Mouse (Mus musculus): ENCODE measurements around the gene Chchd1. TPM values are rescaled to one million over a fixed set of nuclear protein-coding genes. Genes with fewer than 3 reads are reported as not detected.
"Not testable (repeated sequence)": the region's sequence is repeated elsewhere in the genome, so short reads cannot be mapped to it uniquely, and the experiment has no call there.

Gene Chchd1
- total RNA-seq, 1 experiment from 2014 or later: 77.6 TPM

DNA sequence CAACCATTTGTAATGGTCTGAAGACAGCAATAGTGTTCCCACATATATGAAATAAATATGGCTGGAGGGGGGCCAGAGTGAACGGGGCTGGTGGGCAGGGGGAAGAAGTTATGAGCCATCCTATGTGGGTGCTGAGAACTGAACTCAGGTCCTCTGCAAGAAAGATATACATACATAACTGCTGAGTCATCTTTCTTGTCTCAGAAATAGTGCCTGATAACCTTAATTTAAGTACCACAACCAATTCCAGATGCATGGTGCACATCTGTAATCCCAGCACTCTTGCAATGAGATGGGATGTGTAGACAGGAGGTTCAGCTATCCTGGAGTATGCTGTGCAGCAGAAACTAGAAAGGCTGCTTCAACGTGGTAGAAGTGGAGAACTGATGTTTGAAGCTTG lies 21.1 kb upstream of the Chchd1 start:
- ATAC-seq (replicated peaks; ENCODE audit: insufficient number of reproducible peaks, low FRiP score, low TSS enrichment, poor library complexity, severe bottlenecking): no peak

DNA sequence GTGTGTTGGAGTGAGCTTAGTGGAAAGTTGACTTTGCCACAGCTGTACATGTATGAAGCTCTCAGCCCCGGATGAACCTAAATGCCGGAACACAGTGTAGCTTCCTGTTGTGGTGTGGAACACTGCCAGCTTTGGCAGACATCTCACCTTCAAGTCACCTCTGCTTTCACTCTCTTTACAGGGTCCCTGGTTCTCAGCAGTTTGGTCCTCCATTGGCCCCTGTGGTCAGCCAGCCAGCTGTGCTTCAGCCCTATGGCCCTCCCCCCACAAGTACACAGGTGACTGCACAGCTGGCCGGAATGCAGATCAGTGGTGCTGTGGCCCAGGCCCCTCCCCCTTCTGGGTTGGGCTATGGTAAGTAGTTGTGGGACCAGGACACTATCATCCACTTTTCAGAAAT lies 20.3 kb upstream of the Chchd1 start:
- ATAC-seq (replicated peaks; ENCODE audit: insufficient number of reproducible peaks, low FRiP score, low TSS enrichment, poor library complexity, severe bottlenecking): peak; percentile 59

DNA sequence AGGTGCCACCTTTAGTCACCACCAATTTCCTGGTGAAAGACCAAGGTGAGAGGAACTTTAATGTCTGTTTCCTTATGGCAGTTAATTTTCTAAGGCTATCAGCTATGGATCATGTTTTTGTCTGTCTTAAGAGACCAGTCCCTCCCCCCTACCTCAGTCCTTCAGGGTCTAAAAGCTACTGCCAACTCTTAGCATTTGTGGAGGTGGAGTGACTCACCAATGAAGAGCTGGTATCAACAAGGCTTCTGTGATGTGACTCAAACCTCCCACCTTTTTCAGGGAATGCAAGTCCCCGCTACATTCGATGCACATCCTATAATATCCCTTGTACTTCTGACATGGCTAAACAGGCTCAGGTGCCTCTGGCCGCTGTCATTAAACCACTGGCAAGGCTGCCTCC lies 16.2 kb upstream of the Chchd1 start:
- ATAC-seq (replicated peaks; ENCODE audit: insufficient number of reproducible peaks, low FRiP score, low TSS enrichment, poor library complexity, severe bottlenecking): no peak

DNA sequence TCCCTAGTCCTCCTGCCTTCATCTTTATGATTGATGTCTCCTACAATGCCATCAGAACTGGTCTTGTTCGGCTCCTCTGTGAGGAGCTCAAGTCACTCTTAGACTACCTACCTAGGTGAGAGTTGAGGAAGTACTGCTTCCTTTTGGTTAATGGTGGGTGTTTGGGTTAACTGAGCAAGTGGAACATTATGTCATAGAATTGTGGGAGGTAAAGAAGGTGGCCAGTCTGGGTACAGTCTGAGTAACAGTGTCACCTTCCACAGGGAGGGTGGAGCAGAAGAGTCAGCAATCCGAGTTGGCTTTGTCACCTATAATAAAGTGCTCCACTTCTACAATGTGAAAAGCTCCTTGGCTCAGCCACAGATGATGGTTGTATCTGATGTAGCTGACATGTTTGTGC lies 13.8 kb upstream of the Chchd1 start:
- no peak for ATAC-seq (replicated peaks; ENCODE audit: insufficient number of reproducible peaks, low FRiP score, low TSS enrichment, poor library complexity, severe bottlenecking)

DNA sequence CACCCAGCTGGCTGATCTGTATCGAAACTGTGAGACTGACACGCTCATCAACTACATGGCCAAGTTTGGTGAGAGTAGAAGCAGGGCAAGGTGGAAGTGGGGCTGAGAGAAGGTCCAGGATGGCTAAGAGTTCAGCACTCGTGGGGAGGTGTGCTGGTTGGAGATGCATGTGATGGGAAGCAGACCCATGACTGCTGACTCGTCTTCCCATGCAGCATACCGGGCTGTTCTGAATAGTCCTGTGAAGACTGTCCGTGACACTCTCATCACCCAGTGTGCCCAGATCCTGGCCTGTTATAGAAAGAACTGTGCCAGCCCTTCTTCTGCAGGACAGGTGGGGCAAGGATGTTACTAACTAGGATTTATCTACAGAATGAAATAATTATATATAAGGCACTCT lies 11.0 kb upstream of the Chchd1 start:
- ATAC-seq (replicated peaks; ENCODE audit: insufficient number of reproducible peaks, low FRiP score, low TSS enrichment, poor library complexity, severe bottlenecking): no peak

DNA sequence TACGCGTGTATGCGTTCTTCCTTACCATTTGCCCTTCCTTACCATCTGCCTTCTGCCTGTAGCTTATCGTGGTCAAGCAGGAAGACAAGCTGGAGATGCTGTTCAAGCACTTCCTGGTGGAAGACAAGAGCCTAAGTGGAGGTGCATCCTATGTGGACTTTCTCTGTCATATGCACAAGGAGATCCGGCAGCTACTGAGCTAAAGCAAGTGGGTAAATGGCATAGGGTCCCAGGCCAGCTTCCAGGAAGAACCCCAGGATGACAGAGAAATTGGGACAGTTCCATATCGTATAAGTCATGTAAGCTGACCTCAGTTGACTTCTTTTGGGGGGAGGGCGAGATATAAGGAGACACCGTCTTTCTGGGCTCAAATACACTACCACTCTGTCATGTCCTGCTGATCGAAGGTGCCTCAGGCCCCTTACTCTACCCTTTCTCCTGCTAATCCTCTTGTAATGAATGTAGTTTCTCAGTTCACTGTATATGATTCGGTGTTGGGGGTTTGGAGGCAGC lies 9.2 kb upstream of the Chchd1 start:
- ATAC-seq (replicated peaks; ENCODE audit: insufficient number of reproducible peaks, low FRiP score, low TSS enrichment, poor library complexity, severe bottlenecking): no peak

DNA sequence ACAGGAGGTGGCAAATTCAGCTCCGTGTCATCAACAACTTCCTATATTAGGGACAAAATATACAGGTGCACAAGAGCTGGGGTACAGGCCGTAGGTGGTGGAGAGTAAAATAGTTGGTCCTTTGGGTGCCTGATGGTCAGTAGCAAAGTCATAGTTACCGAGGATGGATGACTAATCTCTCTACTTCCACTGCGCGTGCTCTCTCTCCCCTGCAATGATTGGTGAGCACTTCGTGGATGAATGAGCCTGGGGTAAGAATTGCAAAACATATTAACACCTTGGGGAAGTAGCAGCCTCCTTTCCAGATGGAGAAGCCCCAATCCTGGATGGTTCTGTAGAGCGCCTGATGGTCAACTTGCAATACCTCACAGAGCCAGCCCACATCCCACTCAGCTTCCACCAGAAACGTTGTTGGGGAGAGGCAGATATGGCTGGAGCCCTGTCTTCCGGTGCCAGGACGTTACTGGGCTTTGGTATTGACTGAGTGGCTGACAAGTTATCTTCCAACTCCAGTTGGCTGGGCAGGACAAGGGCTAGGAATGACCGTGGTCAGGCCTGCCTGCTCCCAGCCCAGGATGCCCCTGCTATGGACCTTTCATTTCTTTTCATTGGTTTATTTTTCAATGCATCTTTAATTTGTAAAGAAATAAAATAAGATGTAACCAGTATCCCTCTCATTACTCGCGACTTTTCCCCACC lies 8.5 kb upstream of the Chchd1 start:
- ATAC-seq (replicated peaks; ENCODE audit: insufficient number of reproducible peaks, low FRiP score, low TSS enrichment, poor library complexity, severe bottlenecking): no peak

DNA sequence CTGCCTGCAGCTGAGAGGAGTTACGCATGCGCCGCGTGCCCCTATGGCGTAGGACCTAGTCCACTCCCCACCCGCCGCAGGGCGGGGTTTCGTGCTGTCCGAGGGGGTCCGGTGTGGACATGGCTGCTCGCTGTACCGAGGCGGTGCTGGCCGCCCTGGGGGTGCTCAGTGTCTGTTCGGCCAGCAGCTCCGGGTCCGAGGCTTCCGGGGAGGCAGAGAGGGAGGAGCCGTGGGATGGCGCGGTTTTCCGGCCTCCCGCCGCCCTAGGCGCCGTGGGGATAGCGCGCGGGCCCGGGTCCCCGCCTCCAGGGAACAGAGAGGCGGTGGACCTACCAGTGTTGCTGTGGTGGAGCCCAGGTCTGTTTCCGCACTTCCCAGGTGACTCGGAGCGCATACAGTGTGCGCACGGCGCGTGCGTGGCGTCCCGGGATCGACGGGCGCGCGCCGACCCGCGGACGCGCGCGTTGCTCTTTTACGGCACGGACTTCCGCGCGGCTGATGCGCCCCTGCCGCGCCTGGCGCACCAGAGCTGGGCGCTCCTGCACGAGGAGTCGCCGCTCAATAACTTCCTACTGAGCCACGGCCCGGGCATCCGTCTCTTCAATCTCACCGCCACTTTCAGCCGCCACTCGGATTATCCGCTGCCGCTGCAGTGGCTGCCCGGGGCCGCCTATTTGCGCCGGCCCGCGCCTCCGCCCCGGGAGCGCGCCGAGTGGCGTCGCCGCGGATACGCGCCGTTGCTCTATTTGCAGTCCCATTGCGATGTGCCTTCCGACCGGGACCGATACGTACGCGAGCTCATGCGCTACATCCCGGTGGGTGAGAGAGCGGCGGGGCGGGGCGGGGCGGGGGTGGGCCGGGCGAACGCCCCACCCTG lies 7.7 kb upstream of the Chchd1 start, which contains the start of gene Fut11:
Gene Fut11, plus strand, starts transcription at position 85 of the 877 bp plus-strand sequence.
- peak; percentile 60 for ATAC-seq (replicated peaks; ENCODE audit: insufficient number of reproducible peaks, low FRiP score, low TSS enrichment, poor library complexity, severe bottlenecking)

DNA sequence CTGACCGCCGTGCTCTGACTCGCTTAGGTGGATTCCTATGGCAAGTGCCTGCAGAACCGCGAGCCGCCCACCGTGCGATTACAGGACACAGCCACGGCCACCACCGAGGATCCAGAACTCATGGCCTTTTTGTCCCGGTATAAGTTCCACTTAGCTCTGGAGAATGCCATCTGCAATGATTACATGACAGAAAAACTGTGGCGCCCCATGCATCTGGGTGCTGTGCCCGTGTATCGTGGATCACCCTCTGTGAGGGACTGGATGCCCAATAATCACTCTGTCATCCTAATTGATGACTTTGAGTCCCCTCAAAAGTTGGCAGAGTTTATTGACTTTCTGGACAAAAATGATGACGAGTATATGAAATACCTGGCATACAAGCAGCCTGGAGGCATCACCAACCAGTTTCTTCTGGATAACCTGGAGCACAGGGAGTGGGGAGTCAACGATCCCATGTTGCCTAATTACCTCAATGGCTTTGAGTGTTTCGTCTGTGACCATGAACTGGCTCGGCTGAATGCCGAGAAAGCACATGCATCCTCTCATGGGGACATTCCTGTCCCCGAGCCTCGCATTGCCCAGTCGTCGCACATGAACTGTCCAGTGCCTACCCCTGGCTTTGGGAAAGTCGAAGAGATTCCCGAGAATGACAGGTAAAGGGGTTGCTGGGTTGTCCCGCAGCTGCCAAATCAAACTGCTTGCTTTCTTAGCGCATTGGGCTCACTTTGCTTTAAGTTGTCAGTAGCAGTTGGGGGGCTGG lies 6.9 kb upstream of the Chchd1 start:
- ATAC-seq (replicated peaks; ENCODE audit: insufficient number of reproducible peaks, low FRiP score, low TSS enrichment, poor library complexity, severe bottlenecking): peak; percentile 25; the same call in 1 of the 2 replicates

DNA sequence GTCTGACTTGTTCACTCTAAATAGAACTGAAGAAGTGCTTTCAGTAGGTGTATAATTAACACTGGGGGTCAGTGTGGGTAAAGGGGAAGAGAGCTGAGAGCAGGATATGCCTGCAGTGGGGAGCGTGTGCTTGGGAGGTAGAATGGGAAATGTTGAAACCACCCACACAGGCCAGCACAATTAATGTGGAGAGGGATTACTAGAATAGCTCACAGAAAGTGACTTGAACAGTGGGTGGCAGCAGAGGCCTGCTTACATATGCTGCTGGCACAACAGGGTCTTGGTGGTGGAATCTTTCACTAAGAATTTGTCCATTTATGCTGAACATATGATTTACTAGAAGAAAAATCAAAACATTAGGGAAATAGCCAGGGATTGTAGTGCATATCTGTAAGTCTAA lies 5.8 kb upstream of the Chchd1 start:
- no peak for ATAC-seq (replicated peaks; ENCODE audit: insufficient number of reproducible peaks, low FRiP score, low TSS enrichment, poor library complexity, severe bottlenecking)

DNA sequence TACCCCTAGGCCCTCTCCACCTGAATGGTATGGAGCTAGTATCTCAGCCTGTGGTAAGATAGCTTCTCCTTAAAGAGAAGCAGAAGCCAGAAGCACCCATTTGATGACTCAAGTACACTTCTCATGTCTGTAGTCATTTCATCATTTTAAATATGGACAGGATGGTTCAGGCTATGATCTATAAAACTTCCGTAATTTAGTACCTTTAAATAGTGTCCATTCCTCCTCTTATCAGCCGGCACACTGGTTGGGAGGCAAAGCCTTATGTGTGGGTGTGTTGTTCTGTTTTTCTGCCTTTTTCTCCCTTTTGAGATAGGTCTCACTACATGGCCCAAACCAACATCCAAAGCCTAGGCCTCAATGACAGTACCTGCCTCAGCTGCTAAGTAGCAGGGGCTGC lies 4.3 kb upstream of the Chchd1 start:
- no peak for ATAC-seq (replicated peaks; ENCODE audit: insufficient number of reproducible peaks, low FRiP score, low TSS enrichment, poor library complexity, severe bottlenecking)

DNA sequence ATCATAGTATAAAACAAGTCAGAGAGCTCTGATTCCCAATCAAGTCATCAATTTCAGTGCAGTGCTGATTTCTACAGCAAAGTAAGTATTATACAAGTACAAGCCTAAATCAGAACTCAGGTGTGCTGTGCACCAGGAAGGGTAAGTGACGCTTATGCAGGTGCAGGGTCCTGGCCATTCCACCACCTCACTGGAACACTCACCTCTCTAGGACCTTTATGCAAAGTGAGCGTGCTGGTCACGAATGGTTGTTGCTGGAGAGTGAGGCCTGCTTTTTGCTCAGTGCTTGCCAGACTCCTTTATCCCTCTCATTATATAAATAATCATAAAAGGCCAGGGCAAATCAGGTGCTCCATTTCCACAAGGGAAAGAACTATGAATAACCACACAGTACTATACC lies 2.4 kb upstream of the Chchd1 start:
- ATAC-seq (replicated peaks; ENCODE audit: insufficient number of reproducible peaks, low FRiP score, low TSS enrichment, poor library complexity, severe bottlenecking): no peak

DNA sequence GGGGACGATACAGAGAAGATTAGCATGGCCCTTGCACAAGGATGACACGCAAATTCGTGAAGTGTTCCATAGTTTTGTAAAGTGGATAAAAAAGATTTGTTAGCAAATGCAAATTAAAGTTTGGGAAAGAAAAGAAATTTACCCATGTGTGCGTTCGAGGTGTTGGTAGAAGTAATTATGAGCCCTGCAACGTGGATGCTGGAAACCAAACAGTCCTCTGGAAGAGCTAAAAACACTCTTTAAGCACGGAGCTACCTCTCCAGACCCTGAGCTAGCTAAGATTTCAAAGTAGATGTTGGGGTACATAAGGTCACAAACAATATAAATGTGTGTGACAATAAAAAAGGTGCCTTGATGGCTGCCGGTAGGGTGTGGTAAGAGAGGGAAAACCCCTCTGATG lies 1.3 kb upstream of the Chchd1 start:
- ATAC-seq (replicated peaks; ENCODE audit: insufficient number of reproducible peaks, low FRiP score, low TSS enrichment, poor library complexity, severe bottlenecking): no peak

DNA sequence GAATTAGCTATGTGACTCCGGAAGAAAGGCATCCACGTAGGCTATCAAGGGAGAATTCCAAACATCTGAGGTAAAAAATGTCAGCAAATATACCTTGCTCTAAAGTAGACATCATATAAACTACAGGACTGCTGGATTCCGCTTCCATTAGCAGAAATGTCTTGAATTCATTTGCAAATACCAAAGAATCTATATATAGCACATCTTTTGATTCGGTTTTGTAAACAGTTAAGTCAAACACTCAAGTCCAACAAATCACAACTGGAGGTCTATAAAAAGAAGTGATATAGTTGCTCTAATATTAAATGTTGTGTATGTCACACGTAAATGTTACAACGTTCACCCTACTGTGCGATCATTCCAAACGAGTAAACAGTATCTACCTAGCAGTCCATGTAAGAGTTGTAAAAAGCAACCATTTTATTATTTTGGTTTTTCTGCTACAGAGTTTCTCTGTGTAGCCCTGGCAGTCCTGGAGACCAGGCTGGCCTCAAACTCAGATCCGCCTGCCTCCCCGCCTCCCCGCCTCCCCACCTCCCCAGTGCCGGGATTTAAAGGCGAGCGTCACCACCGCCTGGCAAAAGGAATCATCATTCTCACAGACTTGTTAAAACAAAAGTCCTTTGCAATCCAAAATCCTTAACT lies 588 bp upstream of the Chchd1 start:
- ATAC-seq (replicated peaks; ENCODE audit: insufficient number of reproducible peaks, low FRiP score, low TSS enrichment, poor library complexity, severe bottlenecking): no peak

DNA sequence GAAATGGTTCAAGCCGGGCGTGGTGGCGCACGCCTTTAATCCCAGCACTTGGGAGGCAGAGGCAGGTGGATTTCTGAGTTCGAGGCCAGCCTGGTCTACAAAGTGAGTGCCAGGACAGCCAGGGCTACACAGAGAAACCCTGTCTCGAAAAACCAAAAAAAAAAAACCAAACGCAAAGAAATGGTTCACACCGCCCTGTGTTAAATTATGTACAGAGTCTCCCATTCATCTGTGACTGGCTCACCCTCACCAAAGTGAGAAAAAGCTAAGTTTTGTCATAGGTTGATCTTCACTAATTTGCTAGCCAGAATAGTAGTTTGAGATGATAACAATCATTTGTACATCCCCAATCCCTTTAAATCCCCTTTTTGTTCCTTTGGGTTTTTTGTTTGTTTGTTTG lies 655 bp downstream of the Chchd1 start:
- not testable (repeated sequence) for ATAC-seq (replicated peaks; ENCODE audit: insufficient number of reproducible peaks, low FRiP score, low TSS enrichment, poor library complexity, severe bottlenecking)

DNA sequence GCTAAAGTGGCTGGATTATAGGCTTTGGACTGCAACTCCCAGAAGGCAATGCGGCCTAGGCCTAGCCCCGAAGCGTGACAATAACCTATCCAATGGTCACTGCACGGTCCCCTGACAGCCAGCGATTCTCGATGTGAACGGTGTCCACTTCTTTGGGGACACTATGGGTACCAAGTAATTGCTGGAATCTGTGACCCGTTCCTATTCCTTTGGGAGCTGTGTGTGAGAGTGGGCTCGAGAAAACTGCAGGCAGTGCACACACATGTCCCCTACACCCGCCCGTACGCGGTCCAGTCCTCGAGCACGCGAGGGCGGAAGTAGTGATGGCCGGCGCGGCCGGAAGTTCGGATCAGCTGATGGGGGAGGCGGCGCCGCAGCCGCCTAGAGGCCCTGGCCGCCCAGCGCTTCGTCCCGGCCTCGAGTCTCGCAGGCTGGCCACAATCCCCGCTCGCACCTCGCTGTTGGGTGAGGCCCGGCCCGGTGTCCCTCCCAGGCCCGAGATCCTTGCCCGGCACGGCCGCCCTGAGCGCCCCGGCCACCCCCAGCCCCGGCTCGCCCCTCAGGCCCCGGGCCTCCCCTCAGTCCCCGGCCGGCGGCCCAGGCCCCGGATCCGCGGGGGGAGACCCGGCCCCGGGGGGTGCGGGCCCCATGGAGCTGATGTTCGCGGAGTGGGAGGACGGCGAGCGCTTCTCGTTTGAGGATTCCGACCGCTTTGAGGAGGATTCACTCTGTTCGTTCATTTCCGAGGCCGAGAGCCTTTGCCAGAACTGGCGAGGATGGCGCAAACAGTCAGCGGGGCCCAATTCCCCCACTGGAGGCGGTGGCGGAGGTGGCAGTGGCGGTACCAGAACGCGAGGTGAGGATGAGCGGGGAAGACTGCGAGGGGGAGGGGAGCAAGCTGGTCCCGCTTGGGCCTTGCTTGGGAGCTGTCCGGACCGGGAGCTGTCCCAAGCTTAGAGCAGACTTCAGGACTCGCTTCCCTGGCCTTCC lies 4.7 kb downstream of the Chchd1 start, which contains the start of gene Zswim8:
Gene Zswim8, plus strand, starts transcription at position 352 of the 990 bp plus-strand sequence.
- peak; percentile 83 for ATAC-seq (replicated peaks; ENCODE audit: insufficient number of reproducible peaks, low FRiP score, low TSS enrichment, poor library complexity, severe bottlenecking)

DNA sequence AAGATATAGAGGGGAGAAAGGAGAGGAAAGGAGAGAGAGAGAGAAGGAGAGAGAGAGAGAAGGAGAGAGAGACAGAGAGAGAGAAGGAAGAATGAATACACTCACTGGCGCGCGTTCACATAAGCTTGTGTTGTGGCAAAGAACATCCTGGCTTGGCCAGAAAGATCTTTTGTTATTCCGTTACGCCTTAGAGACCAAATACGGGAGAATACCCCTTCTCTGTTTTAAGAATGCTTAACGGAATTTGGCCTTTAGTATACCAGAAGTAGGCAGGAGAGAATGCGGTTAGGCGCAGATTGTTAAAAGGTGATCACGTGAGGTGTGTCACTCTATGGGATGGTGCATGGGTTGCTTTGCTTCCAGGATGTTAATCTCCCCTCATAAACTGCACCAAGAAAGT lies 5.4 kb downstream of the Chchd1 start:
- no peak for ATAC-seq (replicated peaks; ENCODE audit: insufficient number of reproducible peaks, low FRiP score, low TSS enrichment, poor library complexity, severe bottlenecking)

DNA sequence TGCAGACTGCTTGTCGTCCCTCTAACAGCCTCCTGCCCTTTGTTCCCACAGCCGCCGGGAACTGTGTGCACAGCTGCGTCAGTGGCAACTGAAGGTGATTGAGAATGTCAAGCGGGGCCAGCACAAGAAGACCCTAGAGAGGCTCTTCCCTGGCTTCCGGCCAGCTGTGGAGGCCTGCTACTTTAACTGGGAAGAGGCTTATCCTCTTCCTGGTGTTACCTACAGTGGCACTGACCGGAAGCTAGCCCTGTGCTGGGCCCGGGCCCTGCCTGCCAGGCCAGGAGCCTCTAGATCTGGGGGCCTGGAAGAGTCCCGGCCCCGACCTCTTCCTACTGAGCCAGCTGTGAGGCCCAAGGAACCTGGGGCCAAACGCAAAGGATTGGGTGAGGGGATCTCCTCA lies 11.0 kb downstream of the Chchd1 start:
- ATAC-seq (replicated peaks; ENCODE audit: insufficient number of reproducible peaks, low FRiP score, low TSS enrichment, poor library complexity, severe bottlenecking): no peak

Data from monocyte, adult 5-6 weeks (primary cell).